Mouse (Mus musculus): ENCODE measurements at regions not wholly inside any gene's neighbourhood (a gene's known extent, or its start where the extent isn't known, plus 50 kb on each side); places are given as distances from the start of the nearest gene placed in this dataset.

DNA sequence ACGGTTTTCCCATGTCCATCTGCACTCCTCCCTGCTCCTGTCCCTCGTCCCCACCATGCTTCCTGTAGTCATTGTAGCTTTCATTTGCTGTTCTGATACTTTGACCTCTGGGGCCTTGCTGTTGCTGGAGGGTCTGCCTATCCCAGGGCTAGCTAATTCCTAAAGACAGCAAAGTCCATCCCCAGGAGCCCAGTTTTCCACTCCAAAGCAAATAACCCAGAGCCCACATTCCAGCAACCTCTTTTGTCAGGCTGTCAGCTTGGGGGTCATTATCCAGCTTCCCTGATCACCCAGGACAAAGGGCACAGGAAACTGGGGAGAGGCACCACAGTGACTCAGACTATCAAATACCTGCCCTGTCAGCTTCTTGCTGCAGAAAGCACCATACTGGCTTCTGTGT lies 139.9 kb upstream of the Tab2 start:
- peak; percentile 95 for ATAC-seq
- WGBS = 41% methylated on average over 2 of the region's 2 CpGs
- Histone ChIP-seq H3K9ac (no peak overlapping the region), H3K27ac (peak overlapping the region; percentile 46), H3K36me3 (no peaks in the 10 kb centered on the region), H3K27me3 (replicated peaks) (no peaks in the 10 kb centered on the region), H3K4me1 (replicated peaks) (peaks cover 14% of the 10 kb centered on the region; the same call in 1 of the 2 replicates), H3K4me2 (replicated peaks) (0 out of 2 replicates have a peak overlapping the region, but pooled peaks have one; percentile 22), H3K4me3 (replicated peaks) (no peak overlapping the region), H3K9me3 (no peaks in the 10 kb centered on the region)

- Histone ChIP-seq H3K4me2 (replicated peaks) (0 out of 2 replicates have a peak overlapping the region, but pooled peaks have one; percentile 22), H3K36me3 (no peaks in the 10 kb centered on the region), H3K27me3 (replicated peaks) (no peaks in the 10 kb centered on the region), H3K27ac (peak overlapping the region; percentile 46; the same call in 1 of the 2 replicates), H3K9ac (no peak overlapping the region), H3K9me3 (no peaks in the 10 kb centered on the region), H3K4me3 (replicated peaks) (no peak overlapping the region), H3K4me1 (replicated peaks) (peaks cover 14% of the 10 kb centered on the region; the same call in 1 of the 2 replicates)
- 89% methylated on average over 3 of the region's 3 CpGs for WGBS
- ATAC-seq = no peak
Measured at GRCm38 (mm10) chr10:8095206-8095605, 139.2 kb upstream of the Tab2 start.

- no peak overlapping the region for H3K4me2 ChIP-seq (replicated peaks)
- H3K36me3 ChIP-seq = no peaks in the 10 kb centered on the region
- no peak overlapping the region for H3K4me3 ChIP-seq (replicated peaks)
- no peaks in the 10 kb centered on the region for H3K27me3 ChIP-seq (replicated peaks)
- WGBS = 48% methylated on average over 8 of the region's 8 CpGs
- peaks cover 14% of the 10 kb centered on the region; the same call in 1 of the 2 replicates for H3K4me1 ChIP-seq (replicated peaks)
- H3K9me3 ChIP-seq = no peaks in the 10 kb centered on the region
- no peak overlapping the region for H3K27ac ChIP-seq
- ATAC-seq = no peak
- H3K9ac ChIP-seq = no peak overlapping the region
Measured at GRCm38 (mm10) chr10:8091871-8092552, 136.0 kb upstream of the Tab2 start.

DNA sequence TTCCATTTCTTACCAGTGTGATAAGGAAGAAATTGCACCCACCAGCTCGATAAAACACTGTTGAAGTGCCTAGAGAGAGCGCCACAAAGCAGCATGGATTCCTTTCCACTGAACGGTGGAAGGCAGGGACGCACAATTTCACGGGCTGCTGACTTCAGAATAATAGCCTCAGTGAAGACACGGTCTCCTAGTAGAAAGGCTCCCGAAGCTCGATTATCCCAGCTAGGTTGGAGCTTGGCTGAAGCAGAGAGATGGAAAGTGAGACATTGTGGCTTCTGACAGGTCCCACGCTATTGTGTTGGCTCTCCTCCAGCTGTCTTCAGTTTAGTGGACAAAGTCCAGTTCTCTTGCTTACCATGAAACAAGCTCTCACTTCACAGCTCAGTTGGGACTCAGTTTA lies 133.3 kb upstream of the Tab2 start:
- H3K4me2 ChIP-seq (replicated peaks) = no peak overlapping the region

DNA sequence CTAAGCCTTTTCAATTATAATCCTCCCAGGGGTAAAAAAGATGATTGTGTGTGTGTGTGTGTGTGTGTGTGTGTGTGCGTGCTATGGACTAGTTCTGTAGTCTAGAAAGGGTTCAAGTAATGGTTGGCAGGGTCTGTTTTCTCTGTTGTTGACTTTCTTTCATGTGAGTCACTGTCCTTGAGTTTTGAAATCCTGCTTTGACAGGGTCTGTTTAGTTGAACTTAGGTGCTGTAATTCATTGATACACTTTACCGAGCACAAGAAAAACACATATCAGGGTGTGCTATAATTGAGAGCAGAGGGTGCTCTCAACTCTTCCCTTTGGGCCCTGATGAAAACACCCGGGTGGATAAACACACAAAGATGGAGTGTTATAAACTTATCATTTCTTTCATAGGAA lies 132.7 kb upstream of the Tab2 start:
- Histone ChIP-seq H3K27me3 (replicated peaks) (no peaks in the 10 kb centered on the region), H3K27ac (no peak overlapping the region), H3K4me2 (replicated peaks) (no peak overlapping the region), H3K9me3 (no peaks in the 10 kb centered on the region), H3K36me3 (no peaks in the 10 kb centered on the region), H3K9ac (no peak overlapping the region), H3K4me3 (replicated peaks) (no peak overlapping the region), H3K4me1 (replicated peaks) (0 out of 2 replicates have a peak, but pooled peaks cover 4% of the 10 kb centered on the region)
- no peak for ATAC-seq
- WGBS = 74% methylated on average over 3 of the region's 3 CpGs

More for the DNA sequence above, 133.3 kb upstream of the Tab2 start:
- no peaks in the 10 kb centered on the region for H3K27me3 ChIP-seq (replicated peaks)
- no peak overlapping the region for H3K4me3 ChIP-seq (replicated peaks)
- H3K27ac ChIP-seq = no peak overlapping the region
- H3K4me1 ChIP-seq (replicated peaks) = 0 out of 2 replicates have a peak, but pooled peaks cover 4% of the 10 kb centered on the region
- no peak overlapping the region for H3K9ac ChIP-seq
- 61% methylated on average over 9 of the region's 9 CpGs for WGBS
- no peaks in the 10 kb centered on the region for H3K36me3 ChIP-seq
- ATAC-seq = no peak
- H3K9me3 ChIP-seq = no peaks in the 10 kb centered on the region

DNA sequence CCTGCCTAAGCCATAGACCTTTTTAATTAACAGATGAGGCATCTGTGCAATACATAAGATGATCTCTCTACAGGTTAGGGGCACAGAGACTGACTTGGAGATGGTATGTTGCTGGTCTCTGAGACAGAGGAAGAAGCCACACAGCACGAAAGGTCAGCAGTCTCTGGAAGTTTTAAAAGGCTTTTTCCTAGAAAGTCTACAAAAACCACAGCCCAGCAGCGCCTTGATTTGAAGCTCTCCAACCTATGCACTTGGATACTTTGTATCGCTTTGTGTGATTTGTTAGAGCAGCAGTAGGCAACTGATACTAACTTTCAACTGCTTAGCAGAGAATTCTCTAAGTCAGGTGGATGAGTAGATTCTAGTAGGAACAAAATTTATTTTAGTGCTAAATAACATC lies 132.3 kb upstream of the Tab2 start:
- H3K4me2 ChIP-seq (replicated peaks) = no peak overlapping the region
- H3K9ac ChIP-seq = no peak overlapping the region
- H3K9me3 ChIP-seq = no peaks in the 10 kb centered on the region
- ATAC-seq = no peak
- 0 out of 2 replicates have a peak, but pooled peaks cover 4% of the 10 kb centered on the region for H3K4me1 ChIP-seq (replicated peaks)
- H3K36me3 ChIP-seq = no peaks in the 10 kb centered on the region
- no peak overlapping the region for H3K4me3 ChIP-seq (replicated peaks)
- H3K27me3 ChIP-seq (replicated peaks) = no peaks in the 10 kb centered on the region
- WGBS = 94% methylated on average over 3 of the region's 3 CpGs
- H3K27ac ChIP-seq = no peak overlapping the region

- WGBS = 30% methylated on average over 2 of the region's 2 CpGs
- Histone ChIP-seq H3K9me3 (no peaks in the 10 kb centered on the region), H3K27ac (no peak overlapping the region), H3K36me3 (no peaks in the 10 kb centered on the region), H3K27me3 (replicated peaks) (no peaks in the 10 kb centered on the region), H3K4me3 (replicated peaks) (no peak overlapping the region), H3K4me1 (replicated peaks) (0 out of 2 replicates have a peak, but pooled peaks cover 4% of the 10 kb centered on the region), H3K4me2 (replicated peaks) (no peak overlapping the region), H3K9ac (no peak overlapping the region)
- ATAC-seq = peak; percentile 82
Measured at GRCm38 (mm10) chr10:8087106-8087505, 131.1 kb upstream of the Tab2 start.

DNA sequence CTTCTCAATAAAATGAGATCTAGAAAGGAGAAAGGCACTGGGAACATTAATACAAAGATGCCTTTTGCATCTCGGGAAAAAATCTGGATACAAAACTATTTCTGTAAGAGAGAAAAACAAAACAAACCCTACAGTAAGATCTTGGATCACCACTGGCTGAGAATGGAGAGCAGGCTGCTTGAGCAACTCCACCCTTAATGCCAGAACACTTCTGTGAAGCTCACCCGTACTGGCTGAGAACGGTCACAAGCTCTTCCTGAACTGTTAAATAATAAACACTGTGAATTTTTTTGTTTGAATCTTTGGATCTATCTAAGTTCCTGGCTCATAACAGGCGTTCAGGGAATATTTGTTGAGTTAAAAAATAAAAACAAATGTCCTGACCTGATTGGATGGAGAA lies 130.4 kb upstream of the Tab2 start:
- no peak overlapping the region for H3K4me3 ChIP-seq (replicated peaks)
- no peaks in the 10 kb centered on the region for H3K27me3 ChIP-seq (replicated peaks)
- no peak overlapping the region for H3K27ac ChIP-seq
- H3K4me2 ChIP-seq (replicated peaks) = no peak overlapping the region
- H3K4me1 ChIP-seq (replicated peaks) = no peaks in the 10 kb centered on the region
- no peaks in the 10 kb centered on the region for H3K36me3 ChIP-seq
- ATAC-seq = no peak
- 54% methylated on average over 4 of the region's 4 CpGs for WGBS
- H3K9ac ChIP-seq = no peak overlapping the region
- no peaks in the 10 kb centered on the region for H3K9me3 ChIP-seq

DNA sequence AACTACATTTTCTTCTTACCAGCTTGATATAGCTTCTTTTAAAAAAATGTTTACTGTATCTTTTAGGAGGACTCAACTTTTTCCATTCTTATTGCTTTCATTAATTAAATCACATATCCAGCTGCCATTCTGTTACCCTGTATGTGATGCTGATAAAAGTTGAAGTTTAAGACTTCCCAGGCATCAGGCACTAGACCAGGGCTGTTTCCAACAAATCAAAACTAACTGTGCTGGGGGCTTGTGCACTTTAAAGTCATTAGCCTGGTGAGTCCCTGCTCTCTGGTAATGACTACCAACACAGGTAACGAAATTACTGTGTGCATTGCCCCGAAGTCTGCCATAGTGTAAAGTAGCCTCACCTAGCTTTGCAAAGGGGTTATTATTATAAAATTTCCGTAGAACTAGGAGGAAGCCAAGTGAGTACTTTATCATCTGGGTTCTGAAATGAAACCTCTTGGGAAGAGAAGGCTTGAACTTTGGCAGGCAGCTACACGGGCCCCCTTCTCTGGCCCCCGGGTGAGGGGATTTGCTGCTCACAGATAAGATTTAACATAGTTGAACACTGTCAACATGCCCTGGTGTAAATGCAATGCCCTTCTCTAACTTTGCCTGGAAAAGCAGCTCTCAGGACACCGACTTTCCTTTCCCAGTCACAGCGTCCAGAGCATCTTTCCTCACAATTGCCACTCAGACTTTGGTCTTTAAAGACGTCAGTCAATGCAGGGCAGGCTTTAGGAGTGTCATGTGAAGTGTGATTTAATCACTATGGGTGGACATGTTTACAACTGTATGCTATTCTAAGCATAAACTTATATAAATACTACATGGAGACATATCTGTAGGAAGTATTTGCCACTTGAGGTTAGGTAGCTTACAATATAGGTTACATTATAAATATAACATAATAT lies 122.1 kb upstream of the Tab2 start:
- H3K27ac ChIP-seq = no peak overlapping the region
- H3K4me3 ChIP-seq (replicated peaks) = no peak overlapping the region
- no peak overlapping the region for H3K4me2 ChIP-seq (replicated peaks)
- no peaks in the 10 kb centered on the region for H3K27me3 ChIP-seq (replicated peaks)
- H3K4me1 ChIP-seq (replicated peaks) = no peaks in the 10 kb centered on the region
- H3K36me3 ChIP-seq = no peaks in the 10 kb centered on the region
- no peak overlapping the region for H3K9ac ChIP-seq
- WGBS = 46% methylated on average over 8 of the region's 8 CpGs
- peak; percentile 72 for ATAC-seq
- no peaks in the 10 kb centered on the region for H3K9me3 ChIP-seq

DNA sequence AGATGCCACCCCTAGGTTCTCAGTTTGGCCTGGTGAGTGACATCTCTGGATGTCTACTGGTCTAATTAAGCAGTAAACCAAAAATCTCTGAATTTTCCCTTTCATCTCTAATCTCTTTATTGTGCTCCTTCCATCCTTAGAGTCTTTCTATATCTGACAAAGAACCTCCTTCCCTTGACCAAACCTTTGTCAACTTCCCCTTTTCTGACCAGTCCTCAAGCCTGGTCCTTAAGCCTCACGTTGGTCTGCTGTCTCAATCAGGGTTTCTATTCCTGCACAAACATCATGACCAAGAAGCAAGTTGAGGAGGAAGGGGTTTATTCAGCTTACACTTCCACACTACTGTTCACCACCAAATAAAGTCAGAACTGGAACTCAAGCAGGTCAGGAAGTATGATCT lies 116.4 kb upstream of the Tab2 start:
- ATAC-seq = no peak
- H3K4me3 ChIP-seq (replicated peaks) = no peak overlapping the region
- no peaks in the 10 kb centered on the region for H3K27me3 ChIP-seq (replicated peaks)
- H3K27ac ChIP-seq = no peak overlapping the region
- 73% methylated on average over 1 of the region's 1 CpGs for WGBS
- no peak overlapping the region for H3K4me2 ChIP-seq (replicated peaks)
- no peaks in the 10 kb centered on the region for H3K9me3 ChIP-seq
- H3K4me1 ChIP-seq (replicated peaks) = no peaks in the 10 kb centered on the region
- H3K36me3 ChIP-seq = no peaks in the 10 kb centered on the region
- no peak overlapping the region for H3K9ac ChIP-seq

DNA sequence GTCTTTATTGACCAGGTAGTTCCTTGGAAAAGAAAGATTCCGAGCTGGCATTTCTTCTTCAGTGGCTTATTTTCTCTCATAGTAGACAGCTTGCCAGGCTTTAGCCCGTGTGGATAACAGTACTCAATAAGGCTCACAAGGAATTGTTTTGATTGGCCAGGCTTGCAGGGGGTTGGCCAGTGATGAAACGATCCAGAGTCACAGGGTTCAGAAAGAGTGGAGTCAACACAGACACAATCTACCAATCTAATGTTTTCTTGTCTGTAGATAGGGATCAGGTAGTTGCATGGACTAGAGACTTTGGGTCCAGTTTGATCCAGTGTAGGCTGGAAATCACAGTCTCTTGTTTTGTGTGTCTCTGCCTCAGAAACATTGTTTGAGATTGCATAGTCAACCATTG lies 115.8 kb upstream of the Tab2 start:
- ATAC-seq = no peak
- WGBS = 75% methylated on average over 3 of the region's 3 CpGs
- Histone ChIP-seq H3K4me3 (replicated peaks) (no peak overlapping the region), H3K4me2 (replicated peaks) (no peak overlapping the region), H3K27ac (no peak overlapping the region), H3K9ac (no peak overlapping the region), H3K36me3 (no peaks in the 10 kb centered on the region), H3K4me1 (replicated peaks) (no peaks in the 10 kb centered on the region), H3K27me3 (replicated peaks) (no peaks in the 10 kb centered on the region), H3K9me3 (no peaks in the 10 kb centered on the region)

- H3K4me1 ChIP-seq (replicated peaks) = no peaks in the 10 kb centered on the region
- no peaks in the 10 kb centered on the region for H3K36me3 ChIP-seq
- no peak for ATAC-seq
- WGBS = 61% methylated on average over 2 of the region's 2 CpGs
- H3K4me2 ChIP-seq (replicated peaks) = no peak overlapping the region
- no peak overlapping the region for H3K4me3 ChIP-seq (replicated peaks)
- H3K9me3 ChIP-seq = no peaks in the 10 kb centered on the region
- H3K27ac ChIP-seq = no peak overlapping the region
- H3K9ac ChIP-seq = no peak overlapping the region
- H3K27me3 ChIP-seq (replicated peaks) = no peaks in the 10 kb centered on the region
Measured at GRCm38 (mm10) chr10:8070472-8070871, 114.4 kb upstream of the Tab2 start.
